Mouse (Mus musculus) forebrain, embryonic 10.5 days (tissue): ENCODE measurements at regions not wholly inside any gene's neighbourhood (a gene's known extent, or its start where the extent isn't known, plus 50 kb on each side); places are given as distances from the start of the nearest gene placed in this dataset.
A peak's percentile ranks its signal among the peaks of the same experiment; 100 is the strongest.
"Not testable (repeated sequence)": the region's sequence is repeated elsewhere in the genome, so short reads cannot be mapped to it uniquely, and the experiment has no call there.

Experiments used
- DNase-seq: peaks from one replicate; pipeline ENCODE4 v3.0.0-alpha.2; 2017; ENCODE audit warnings: low spot score; ENCODE audit errors: extremely low spot score
- H3K27ac ChIP-seq: fragments of 300-500 bp; sonication (generic); 2 replicates; pipeline ENCODE4 v1.5.1; 2016; ENCODE audit warnings: mild to moderate bottlenecking
- H3K27me3 ChIP-seq: fragments of 300-500 bp; sonication (generic); 2 replicates; pipeline ENCODE4 v1.6.1; 2016; ENCODE audit warnings: mild to moderate bottlenecking; ENCODE audit not compliant: poor library complexity, severe bottlenecking
- H3K36me3 ChIP-seq: fragments of 300-500 bp; sonication (generic); replicated peaks from 2 replicates; pipeline ENCODE4 v1.6.1; 2016; ENCODE audit warnings: mild to moderate bottlenecking, moderate library complexity
- H3K4me1 ChIP-seq: fragments of 300-500 bp; sonication (generic); 2 replicates; pipeline ENCODE4 v1.6.1; 2016
- H3K4me3 ChIP-seq: fragments of 300-500 bp; sonication (generic); 2 replicates; pipeline ENCODE4 v1.5.1; 2016; ENCODE audit warnings: mild to moderate bottlenecking, moderate library complexity
- H3K9me3 ChIP-seq: fragments of 300-500 bp; sonication (generic); 2 replicates; pipeline ENCODE4 v1.6.1; 2016; ENCODE audit warnings: mild to moderate bottlenecking, moderate library complexity
- WGBS: fragments of 180-500 bp; shearing (Covaris S2); methylation state at CpG from one replicate; pipeline ENCODE4 v1.1.7; 2016; 5-methylcytosine and 5-hydroxymethylcytosine counted together

DNA sequence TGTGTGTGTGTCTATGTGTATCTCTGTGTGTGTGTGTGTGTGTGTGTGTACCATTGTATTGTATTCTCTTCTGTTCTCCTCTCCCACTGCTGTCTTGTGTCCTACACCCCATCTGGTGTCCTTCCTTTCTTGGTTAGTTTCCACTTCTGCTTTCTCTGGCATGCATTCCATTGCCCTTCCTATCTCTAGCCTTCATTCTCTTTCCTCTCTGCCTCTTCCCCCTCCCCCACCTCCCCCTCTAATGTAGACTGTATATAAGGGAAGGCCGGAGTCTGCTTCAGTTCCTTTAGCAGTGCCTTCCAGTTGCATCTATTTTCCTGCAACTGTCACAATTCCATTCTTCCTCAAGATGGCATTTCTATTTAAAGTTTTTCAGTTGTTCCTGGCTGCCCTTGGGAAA is 161.5 kb upstream of the Rxfp2 start:
- no peak overlapping the region for H3K4me3 ChIP-seq
- H3K36me3 ChIP-seq, result no peaks in the 10 kb centered on the region
- H3K27me3 ChIP-seq, result peaks cover 6% of the 10 kb centered on the region; the same call in 1 of the 2 replicates
- 74% methylated on average over 1 of the region's 1 CpGs for WGBS
- 0 out of 2 replicates have a peak, but pooled peaks cover 6% of the 10 kb centered on the region for H3K4me1 ChIP-seq
- no peak for DNase-seq
- H3K9me3 ChIP-seq, result no peaks in the 10 kb centered on the region
- no peak overlapping the region for H3K27ac ChIP-seq

DNA sequence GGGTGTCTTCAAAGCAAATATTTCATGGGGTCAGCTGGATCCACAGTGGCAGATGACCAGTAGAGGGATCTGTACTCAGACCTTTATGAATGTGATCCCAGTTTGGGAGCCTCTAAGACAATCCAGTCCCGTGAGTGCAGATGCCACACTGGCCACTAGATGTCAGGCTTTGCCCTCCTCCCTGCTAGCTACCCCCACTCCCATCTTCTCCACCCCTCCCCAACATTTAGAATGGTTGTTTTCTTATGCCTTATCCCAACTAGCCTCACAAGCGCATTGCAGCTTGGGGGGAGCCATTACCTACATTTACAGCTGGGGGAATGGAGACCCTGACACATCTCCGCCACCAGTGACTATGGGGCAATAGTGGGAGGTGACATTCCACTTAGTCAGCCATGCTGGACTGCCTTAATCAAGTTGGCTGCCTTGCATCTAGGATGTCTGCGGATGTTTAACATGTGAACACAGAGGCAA is 156.9 kb upstream of the Rxfp2 start:
- Histone ChIP-seq H3K36me3 (no peaks in the 10 kb centered on the region), H3K4me3 (no peak overlapping the region), H3K9me3 (no peaks in the 10 kb centered on the region), H3K27ac (no peak overlapping the region), H3K27me3 (no peaks in the 10 kb centered on the region), H3K4me1 (0 out of 2 replicates have a peak, but pooled peaks cover 3% of the 10 kb centered on the region)
- 46% methylated on average over 4 of the region's 4 CpGs for WGBS
- peak; percentile 44 for DNase-seq

DNA sequence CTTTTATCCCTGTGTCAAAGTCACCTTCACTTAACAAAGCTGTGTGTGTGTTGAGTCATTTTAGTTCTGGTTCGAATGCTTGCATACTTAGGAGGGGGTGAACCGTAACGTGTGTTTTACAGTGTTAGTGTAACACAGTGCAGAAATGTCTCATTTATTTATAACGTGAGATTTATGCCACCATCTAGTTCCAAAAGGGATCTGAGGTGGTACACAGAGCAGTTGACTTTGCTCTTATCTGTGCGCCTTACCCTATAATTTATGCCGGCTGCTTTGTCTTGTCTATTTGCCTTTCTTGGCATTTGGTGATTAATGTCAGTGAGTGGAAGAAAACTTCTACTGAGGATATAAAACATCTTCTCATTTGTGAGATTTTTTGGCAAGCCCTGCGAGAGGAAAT is 150.5 kb upstream of the Rxfp2 start:
- no peaks in the 10 kb centered on the region for H3K27me3 ChIP-seq
- no peak overlapping the region for H3K4me3 ChIP-seq
- H3K4me1 ChIP-seq, result peaks cover 3% of the 10 kb centered on the region; the same call in 1 of the 2 replicates
- H3K36me3 ChIP-seq, result no peaks in the 10 kb centered on the region
- no peaks in the 10 kb centered on the region for H3K9me3 ChIP-seq
- DNase-seq, result no peak
- WGBS, result 94% methylated on average over 7 of the region's 7 CpGs
- H3K27ac ChIP-seq, result no peak overlapping the region

DNA sequence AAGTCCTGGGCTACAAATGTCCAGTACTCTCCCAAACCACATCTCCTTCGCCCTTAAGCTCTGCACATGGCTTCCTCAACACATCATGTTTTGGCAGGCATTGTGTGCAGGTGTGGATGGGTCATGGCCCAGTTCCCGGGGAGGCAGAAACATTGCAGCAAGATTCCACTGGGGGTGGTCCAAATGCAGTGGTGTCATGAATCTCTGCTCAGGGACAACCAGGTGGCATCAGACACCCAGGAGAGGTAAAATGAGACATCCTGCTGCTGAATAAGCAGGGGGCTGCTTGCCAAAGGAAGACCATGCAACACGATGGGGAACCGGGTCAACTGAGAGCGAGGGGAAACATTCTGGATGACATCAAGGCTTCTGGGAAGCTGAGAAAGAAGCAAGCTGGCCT is 149.0 kb upstream of the Rxfp2 start:
- no peaks in the 10 kb centered on the region for H3K9me3 ChIP-seq
- peaks cover 9% of the 10 kb centered on the region for H3K4me1 ChIP-seq
- no peak overlapping the region for H3K4me3 ChIP-seq
- no peak overlapping the region for H3K27ac ChIP-seq
- H3K27me3 ChIP-seq, result no peaks in the 10 kb centered on the region
- H3K36me3 ChIP-seq, result no peaks in the 10 kb centered on the region
- DNase-seq, result no peak
- 90% methylated on average over 5 of the region's 5 CpGs for WGBS

DNA sequence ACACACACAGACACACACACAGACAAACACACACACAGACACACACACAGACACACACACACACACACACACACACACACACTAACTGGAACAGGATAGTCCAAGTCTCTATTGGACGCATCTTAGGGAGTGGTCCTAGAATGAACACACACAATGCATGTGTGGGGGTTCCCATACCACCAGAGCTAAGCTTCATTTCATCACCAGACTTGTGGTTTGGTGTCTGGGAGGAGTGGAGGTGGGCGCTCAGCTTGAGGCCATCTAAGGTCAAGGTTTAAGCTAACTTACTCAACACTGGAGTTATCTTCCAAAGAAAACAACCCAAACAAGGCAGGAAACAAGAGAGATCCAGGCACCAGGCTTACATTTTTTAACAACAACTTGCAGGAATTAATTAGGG is 147.9 kb upstream of the Rxfp2 start:
- H3K4me1 ChIP-seq, result peaks cover 7% of the 10 kb centered on the region
- no peaks in the 10 kb centered on the region for H3K9me3 ChIP-seq
- H3K27ac ChIP-seq, result no peak overlapping the region
- H3K27me3 ChIP-seq, result no peaks in the 10 kb centered on the region
- no peak for DNase-seq
- H3K36me3 ChIP-seq, result no peaks in the 10 kb centered on the region
- no peak overlapping the region for H3K4me3 ChIP-seq
- 85% methylated on average over 2 of the region's 2 CpGs for WGBS

DNA sequence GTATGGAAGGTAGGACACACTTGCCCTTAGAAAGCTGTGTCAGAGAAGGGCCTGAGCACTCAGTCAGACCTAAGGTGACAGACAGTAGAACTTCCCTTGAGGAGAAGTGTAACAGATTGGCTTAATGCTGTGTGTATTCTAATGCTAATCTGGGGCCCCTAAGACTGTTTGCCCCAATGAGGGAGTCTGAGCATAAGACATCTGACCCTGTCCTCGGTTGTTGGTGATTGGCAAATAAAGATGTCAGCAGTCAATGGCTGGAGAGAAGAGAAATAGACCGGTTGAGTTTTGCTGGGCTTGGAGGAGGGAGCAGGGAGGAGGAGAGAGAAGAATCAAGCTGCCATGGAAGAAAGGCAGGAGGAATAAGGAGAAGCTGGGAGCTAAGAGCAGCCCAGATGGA is 147.0 kb upstream of the Rxfp2 start:
- no peak for DNase-seq
- no peak overlapping the region for H3K27ac ChIP-seq
- H3K4me1 ChIP-seq, result peaks cover 7% of the 10 kb centered on the region
- H3K9me3 ChIP-seq, result no peaks in the 10 kb centered on the region
- WGBS, result 20% methylated on average over 2 of the region's 2 CpGs
- no peak overlapping the region for H3K4me3 ChIP-seq
- no peaks in the 10 kb centered on the region for H3K36me3 ChIP-seq
- no peaks in the 10 kb centered on the region for H3K27me3 ChIP-seq

DNA sequence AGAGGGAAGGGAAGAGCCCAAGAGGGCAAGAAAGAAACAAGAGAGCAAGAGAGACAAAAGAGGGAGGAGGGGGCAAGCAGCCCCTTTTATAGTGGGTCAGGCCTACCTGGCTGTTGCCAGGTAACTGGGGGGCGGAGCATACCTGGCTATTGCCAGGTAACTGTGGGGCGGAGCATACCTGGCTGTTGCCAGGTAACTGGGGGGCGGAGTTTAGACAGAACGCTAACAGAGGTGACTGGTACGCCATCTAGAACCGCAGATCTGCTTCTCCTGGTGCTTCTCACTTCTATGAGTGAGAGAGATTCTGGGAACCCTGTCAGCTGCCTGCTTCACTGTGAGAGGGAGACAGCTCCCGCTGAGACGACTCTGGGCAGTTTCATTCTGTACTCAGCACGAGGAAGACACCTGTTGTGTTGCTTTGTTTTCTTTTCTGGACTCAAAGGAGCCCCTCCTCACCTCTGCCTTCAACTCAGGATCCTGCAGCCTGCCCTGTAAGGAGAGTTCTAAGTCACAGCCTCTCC is 144.9 kb upstream of the Rxfp2 start:
- Histone ChIP-seq H3K27ac (no peak overlapping the region), H3K9me3 (no peaks in the 10 kb centered on the region), H3K36me3 (no peaks in the 10 kb centered on the region), H3K4me3 (no peak overlapping the region), H3K27me3 (no peaks in the 10 kb centered on the region), H3K4me1 (peaks cover 7% of the 10 kb centered on the region)
- no peak for DNase-seq
- WGBS, result 24% methylated on average over 9 of the region's 9 CpGs

DNA sequence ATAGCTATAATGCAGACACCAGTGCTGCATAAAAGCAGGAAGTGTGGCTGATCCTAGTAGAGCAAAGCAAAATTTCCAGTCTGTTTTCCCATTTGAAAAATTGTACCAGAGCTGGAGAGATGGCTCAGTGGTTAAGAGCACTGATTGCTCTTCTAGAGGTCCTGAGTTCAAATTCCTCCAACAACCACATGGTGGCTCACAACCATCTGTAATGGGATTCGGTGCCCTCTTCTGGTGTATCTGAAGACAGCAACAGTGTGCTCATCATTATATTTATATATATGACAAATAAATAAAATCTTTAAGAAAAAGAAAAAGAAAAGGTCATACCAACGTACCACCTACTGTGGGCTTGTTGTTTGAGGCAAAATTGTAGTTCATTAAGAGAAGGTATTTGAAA is 144.1 kb upstream of the Rxfp2 start:
- Histone ChIP-seq H3K27ac (no peak overlapping the region), H3K4me3 (no peak overlapping the region), H3K36me3 (no peaks in the 10 kb centered on the region), H3K4me1 (peaks cover 7% of the 10 kb centered on the region), H3K27me3 (no peaks in the 10 kb centered on the region), H3K9me3 (no peaks in the 10 kb centered on the region)
- WGBS, result 86% methylated on average over 2 of the region's 2 CpGs
- DNase-seq, result no peak

DNA sequence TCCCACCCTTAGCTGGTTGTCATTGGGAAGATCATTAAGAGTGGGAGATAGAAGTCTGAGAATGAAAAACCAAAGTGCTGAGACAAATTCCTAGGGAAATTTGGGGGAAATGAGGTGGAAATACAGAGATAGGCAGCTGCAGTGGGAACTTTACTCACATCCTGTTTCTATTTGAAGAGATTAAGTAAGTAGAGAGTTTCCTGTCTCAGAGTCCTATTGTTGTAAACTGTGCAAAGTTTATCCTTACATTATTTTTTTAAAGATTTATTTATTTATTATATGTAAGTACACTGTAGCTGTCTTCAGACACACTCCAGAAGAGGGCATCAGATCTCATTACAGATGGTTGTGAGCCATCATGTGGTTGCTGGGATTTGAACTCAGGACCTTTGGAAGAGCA is 126.0 kb upstream of the Rxfp2 start:
- not testable (repeated sequence) for H3K4me3 ChIP-seq, H3K36me3 ChIP-seq, H3K4me1 ChIP-seq, DNase-seq, H3K27me3 ChIP-seq, H3K9me3 ChIP-seq, H3K27ac ChIP-seq

DNA sequence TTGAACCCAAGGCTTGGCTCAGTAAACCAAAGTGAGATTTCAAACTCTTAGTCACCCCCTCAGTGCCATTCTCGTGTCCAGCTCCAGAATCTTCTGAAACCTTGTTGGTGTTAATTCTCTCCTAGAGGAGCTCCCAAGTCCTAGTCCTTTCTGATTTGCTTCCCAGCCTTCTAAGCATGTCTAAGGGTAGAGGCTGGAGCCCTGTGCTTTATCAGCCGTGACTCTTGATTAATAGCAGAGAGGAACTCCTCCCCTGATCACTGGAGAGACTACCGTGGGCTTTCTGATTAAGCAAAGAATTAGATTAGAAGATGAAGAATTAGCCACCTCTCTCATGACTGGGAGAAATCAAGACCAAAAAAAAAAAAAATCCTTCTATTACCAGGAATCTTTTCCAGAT is 111.5 kb upstream of the Rxfp2 start:
- no peak overlapping the region for H3K4me3 ChIP-seq
- no peak overlapping the region for H3K27ac ChIP-seq
- H3K36me3 ChIP-seq, result no peaks in the 10 kb centered on the region
- no peaks in the 10 kb centered on the region for H3K9me3 ChIP-seq
- no peak for DNase-seq
- WGBS, result 86% methylated on average over 3 of the region's 3 CpGs
- no peaks in the 10 kb centered on the region for H3K27me3 ChIP-seq
- H3K4me1 ChIP-seq, result no peaks in the 10 kb centered on the region

DNA sequence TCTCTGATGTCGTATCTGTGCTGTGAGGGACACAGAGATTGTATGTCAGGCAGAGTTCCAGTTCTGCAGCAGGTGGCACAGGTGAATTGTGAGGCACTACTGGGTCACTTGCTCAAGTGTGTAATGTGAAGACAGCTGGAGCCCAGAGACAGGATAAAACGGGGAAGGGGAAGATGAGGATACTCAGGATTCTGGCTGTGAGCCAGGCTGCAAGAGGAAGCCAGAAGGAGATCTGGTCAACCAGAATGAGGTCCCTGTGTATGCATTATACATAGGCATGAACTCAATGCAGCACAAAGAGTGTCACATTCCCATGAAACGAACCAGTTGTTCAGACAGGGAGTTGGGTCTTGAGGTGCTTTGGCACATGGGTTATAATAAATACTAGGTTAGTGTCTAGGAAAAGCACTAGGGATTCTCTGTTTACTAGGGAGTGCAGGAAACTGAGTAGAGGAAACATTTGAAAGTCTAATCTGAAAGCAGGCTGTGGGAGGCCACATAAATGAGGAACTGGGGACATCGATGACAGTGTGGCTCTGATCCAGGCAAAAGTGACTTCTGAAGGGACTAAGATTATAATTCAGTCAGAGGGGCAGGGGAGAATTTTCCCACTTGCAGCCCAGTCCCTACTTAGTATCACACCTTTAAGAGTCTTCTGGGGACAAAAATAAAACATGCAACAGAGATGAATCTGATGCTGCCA is 109.9 kb upstream of the Rxfp2 start:
- Histone ChIP-seq H3K27ac (no peak overlapping the region), H3K4me3 (no peak overlapping the region), H3K4me1 (no peaks in the 10 kb centered on the region), H3K36me3 (no peaks in the 10 kb centered on the region), H3K9me3 (no peaks in the 10 kb centered on the region), H3K27me3 (no peaks in the 10 kb centered on the region)
- WGBS, result 85% methylated on average over 4 of the region's 4 CpGs
- no peak for DNase-seq

DNA sequence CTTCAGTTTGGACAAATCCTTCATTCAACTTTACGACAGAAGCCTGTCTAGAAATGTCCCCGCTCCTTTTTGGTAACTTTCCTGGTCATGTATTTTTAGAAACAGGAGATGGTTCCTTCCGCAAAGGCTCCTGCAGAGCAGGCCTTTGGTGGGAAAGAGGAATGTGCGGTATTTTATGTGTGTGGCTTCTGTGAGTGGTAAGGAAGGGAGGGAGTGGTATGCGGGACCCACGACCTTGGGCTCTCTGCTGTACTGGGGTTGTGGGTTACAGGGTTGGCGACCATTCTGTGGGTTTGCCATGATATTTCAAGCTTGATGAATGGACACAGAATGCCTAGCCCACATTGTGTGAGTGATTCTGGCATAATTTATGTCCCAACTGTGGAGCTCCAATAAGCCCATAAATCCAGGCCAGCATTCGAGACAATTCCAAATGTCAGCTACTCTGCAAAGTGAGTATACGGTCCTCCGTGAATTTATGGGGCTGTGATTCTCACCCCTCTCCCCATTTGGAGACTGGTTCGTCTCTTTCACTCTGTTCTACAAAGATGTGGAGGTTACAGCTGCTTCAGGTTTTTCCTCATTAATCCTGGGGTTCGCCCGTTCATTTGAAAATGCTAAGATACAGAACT is 109.3 kb upstream of the Rxfp2 start:
- Histone ChIP-seq H3K36me3 (no peaks in the 10 kb centered on the region), H3K9me3 (no peaks in the 10 kb centered on the region), H3K4me1 (no peaks in the 10 kb centered on the region), H3K4me3 (no peak overlapping the region), H3K27me3 (no peaks in the 10 kb centered on the region), H3K27ac (no peak overlapping the region)
- DNase-seq, result no peak
- WGBS, result 89% methylated on average over 13 of the region's 13 CpGs

DNA sequence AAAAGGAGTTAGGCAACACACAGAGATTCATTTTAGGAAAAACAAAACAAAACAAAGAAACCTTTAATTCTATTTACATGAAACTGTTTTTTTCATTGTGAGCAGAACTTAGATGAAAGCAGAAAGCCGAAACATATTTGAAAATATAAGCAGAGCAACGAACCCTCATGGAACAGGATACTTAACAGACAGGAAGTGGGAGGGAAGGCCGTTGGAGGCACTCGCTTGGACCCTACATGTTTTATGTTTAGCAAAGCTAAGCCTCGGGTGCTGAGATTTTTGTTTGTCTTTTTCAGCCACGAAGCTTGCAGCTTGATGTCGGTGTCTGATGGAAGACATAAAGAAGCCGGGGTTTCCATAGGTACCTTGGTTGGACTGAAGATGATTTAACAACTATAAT is 108.5 kb upstream of the Rxfp2 start:
- no peak overlapping the region for H3K27ac ChIP-seq
- no peaks in the 10 kb centered on the region for H3K9me3 ChIP-seq
- H3K27me3 ChIP-seq, result no peaks in the 10 kb centered on the region
- WGBS, result 83% methylated on average over 8 of the region's 8 CpGs
- no peaks in the 10 kb centered on the region for H3K4me1 ChIP-seq
- no peak for DNase-seq
- no peaks in the 10 kb centered on the region for H3K36me3 ChIP-seq
- no peak overlapping the region for H3K4me3 ChIP-seq
